Mouse (Mus musculus): ENCODE measurements around the gene Trmo.

Gene Trmo

DNA sequence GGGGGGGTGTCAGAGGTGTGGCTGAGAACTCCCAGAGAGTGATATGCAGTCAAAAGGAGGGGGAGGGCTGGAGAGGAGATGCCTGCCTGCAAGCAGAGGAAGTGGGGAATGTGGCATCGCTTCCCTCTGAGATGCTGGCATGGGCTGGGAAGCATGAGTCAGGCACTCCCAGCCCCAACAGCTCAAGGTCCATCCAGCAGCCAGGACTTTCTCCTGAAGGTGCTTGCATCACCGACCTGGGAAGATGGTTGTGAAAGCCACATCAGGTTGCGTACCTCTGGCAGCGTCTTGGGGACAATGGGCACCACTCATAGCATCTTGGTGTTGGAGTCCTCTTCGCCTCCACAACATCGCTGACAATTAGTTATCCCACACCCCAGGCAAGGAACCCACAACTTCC, 18.8 kb downstream of the Trmo start:
- DNase-seq (ENCODE audit: low read depth, low spot score), result no peak

- DNase-seq (ENCODE audit: low read depth, low spot score), result no peak
Observed at GRCm38 (mm10) chr4:46369070-46369469, 20.2 kb downstream of the Trmo start.

- no peak for DNase-seq (ENCODE audit: low read depth, low spot score)
Observed at GRCm38 (mm10) chr4:46367487-46367959, 21.7 kb downstream of the Trmo start.

DNA sequence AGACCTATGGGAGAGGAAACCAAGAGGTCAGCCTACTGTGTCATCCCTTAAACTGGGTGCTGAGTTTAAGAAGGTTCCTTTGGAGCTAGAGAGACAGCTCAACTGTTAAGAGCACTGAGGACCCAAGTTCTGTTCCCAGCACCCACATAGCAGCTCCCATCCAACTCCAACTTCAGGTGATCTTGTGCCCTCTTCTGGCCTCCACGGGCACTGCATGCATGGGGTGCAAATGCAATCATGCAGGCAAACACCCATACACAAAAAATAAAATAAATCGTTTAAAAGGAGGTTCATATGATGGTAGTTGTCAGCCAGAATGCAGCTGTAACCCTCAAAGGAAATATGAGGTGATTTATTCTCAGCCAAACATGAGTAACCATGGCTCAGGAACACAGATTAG, 24.9 kb downstream of the Trmo start:
- DNase-seq (ENCODE audit: low read depth, low spot score), result no peak

- no peak for DNase-seq (ENCODE audit: low read depth, low spot score)
Observed at GRCm38 (mm10) chr4:46361258-46361657, 28.0 kb downstream of the Trmo start.

GRCm38 (mm10) chr4:46359539-46360253, 29.5 kb downstream of the Trmo start:
- no peak for DNase-seq (ENCODE audit: low read depth, low spot score)

GRCm38 (mm10) chr4:46356351-46357133, 32.7 kb downstream of the Trmo start:
- no peak for DNase-seq (ENCODE audit: low read depth, low spot score)

GRCm38 (mm10) chr4:46353045-46353444, 36.2 kb downstream of the Trmo start:
- no peak for DNase-seq (ENCODE audit: low read depth, low spot score)

GRCm38 (mm10) chr4:46349530-46349929, 39.7 kb downstream of the Trmo start:
- DNase-seq (ENCODE audit: low read depth, low spot score), result no peak

DNA sequence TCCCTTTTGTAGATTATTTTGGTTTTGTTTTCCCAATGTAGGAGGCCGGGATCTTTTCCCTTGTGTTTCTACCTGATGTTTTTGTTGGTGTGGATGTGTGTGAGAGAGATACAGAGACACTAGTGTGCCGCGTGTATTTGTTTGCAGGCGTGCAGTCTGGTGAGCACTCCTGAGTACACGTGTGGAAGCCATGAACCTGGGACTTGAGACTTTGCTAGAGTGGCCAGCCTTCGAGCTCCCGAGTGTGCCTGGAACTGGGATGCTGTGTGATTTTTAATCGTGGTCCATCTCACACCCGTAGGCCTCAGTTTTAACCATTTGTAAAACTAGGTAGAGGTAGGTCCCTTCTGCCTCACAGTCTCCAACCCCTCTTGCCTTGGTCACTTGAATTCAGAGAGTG, 40.3 kb downstream of the Trmo start:
- no peak for DNase-seq (ENCODE audit: low read depth, low spot score)

DNA sequence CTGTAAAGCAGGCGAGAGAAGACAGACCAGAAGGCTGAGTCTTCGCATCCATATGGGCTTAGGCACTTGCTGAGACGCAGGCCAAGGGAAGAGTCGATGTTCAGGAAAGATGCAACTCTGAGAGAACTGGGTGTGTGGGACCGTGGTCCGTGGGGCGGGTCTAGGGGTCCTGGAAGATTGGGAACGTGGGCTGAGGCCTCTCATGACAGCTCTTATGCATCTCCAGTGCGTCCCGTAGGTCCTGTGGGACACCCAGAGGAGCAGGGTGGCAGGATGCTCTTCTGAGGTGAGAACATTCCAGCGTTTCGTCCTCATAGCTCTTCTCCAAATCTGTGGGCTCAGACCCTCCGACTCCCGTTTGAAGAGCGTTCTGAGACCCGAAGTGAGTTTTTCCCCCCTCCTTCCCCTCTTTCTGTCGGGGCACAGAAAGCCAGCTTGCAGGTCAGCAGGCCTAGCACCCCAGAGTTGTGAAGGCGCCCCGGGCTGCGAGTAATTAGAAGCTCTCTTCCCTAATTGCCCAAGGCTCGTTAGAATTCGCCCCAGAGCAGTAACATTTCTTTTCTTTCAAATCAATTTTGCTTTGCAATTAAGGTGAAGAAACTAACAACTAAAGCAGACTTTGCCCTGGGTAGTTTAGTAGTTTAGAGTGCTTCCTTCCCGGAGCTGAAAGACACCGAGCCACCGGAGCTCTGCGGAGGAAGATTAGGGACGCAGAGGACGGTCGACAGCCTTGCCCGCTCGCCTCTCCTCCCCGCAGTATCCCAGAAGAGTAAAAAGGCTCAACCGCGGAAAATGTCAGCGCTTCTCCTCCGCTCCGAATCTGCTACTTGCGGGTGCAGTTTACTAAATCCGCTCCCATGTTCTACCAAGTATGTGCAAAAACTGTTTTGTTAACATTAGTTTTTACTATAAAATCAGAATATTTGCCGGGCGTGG, 41.4 kb downstream of the Trmo start:
- no peak for DNase-seq (ENCODE audit: low read depth, low spot score)

DNA sequence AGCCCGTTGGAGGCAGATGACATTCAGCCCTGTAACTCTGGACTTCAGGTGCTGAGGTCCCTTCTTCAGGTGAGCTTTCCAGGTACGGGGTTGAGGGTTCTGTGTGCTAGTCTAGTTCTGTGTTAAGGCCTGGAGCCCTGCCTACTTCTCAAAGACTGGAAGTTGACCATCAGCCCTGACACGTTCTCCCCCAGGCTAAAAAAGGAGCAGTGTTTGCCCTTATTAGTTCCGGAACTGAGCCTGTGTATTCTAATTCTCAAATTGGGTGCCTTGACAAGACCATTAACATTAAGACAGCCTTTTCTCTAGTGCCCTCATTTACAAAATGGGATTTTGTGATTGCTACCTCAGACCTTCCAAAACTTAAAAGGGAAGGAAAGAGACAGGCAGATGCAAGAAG, 42.1 kb downstream of the Trmo start:
- DNase-seq (ENCODE audit: low read depth, low spot score), result no peak

- DNase-seq (ENCODE audit: low read depth, low spot score), result no peak
Observed at GRCm38 (mm10) chr4:46346221-46346620, 43.0 kb downstream of the Trmo start.

GRCm38 (mm10) chr4:46345773-46346100, 43.5 kb downstream of the Trmo start:
- DNase-seq (ENCODE audit: low read depth, low spot score), result no peak

DNA sequence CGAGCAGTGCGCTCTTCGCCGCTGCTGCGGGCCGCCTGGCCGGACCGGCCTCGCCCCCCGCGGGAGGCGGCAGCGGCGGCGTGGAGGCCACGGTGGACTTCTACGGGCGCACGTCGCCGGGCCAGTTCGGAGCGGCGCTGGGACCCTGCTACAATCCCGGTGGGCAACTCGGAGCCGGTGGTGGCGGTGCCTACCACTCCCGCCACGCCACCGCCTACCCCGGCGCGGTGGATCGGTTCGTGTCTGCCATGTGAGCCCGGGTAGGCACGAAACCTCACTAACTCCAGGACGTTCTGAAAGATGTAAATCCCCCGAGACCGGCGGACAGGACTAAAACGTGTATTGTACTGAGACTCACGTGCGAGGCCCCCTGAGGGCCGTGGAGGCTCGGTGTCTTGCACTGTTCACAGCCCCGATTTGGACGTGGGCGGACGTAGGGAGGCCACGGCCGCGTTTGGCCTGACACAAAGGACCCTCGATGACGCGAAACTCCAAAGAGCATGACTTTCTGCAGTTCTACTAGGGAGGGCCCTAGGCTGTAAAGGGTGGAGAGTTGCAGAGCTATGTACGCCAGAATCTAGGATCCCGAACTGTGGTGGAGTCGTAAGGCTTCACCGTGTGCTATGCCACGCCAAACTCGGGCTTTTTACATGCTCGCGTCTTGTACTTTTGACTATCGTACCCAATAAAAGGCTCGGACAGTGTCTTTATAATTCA, 44.0 kb downstream of the Trmo start:
- no peak for DNase-seq (ENCODE audit: low read depth, low spot score)

DNA sequence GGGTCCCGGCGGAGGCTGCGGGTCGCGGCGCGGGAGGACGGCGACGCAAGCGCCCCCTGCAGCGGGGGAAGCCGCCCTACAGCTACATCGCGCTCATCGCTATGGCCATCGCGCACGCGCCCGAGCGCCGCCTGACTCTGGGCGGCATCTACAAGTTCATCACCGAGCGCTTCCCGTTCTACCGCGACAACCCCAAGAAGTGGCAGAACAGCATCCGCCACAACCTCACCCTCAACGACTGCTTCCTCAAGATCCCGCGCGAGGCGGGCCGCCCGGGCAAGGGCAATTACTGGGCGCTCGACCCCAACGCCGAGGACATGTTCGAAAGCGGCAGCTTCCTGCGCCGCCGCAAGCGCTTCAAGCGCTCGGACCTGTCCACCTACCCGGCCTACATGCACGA, 44.9 kb downstream of the Trmo start:
- no peak for DNase-seq (ENCODE audit: low read depth, low spot score)

GRCm38 (mm10) chr4:46343596-46344260, 45.5 kb downstream of the Trmo start, which contains the start of gene Foxe1:
Gene Foxe1, plus strand, starts transcription at chr4:46343609.
- DNase-seq (ENCODE audit: low read depth, low spot score), result no peak

DNA sequence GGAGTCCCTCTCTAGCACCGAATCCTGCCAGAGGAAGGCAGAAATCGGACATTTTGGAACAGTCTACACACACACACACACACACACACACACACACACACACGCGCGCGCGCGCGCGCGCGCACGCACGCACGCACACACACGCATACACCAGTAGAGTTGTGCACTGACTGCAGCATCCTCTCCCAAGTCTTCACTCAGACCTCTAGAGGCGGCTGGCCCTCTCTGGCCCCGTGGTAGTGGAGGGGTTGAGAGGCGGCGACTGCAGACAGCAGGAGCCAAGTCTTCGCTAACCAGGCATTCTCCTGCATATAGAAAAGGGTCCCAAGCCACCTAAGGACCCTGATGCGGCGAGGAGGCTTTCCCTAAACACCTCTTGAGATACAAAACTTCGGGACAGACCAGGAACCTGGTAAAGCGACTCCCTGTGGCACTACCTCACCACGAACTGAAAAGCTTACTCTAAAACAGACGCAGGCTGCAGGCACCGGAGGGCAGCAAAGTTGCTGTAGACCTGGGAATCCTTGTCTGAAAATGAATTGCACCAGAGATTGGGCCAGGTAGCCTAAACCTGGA, 46.4 kb downstream of the Trmo start:
- DNase-seq (ENCODE audit: low read depth, low spot score), result no peak

DNA sequence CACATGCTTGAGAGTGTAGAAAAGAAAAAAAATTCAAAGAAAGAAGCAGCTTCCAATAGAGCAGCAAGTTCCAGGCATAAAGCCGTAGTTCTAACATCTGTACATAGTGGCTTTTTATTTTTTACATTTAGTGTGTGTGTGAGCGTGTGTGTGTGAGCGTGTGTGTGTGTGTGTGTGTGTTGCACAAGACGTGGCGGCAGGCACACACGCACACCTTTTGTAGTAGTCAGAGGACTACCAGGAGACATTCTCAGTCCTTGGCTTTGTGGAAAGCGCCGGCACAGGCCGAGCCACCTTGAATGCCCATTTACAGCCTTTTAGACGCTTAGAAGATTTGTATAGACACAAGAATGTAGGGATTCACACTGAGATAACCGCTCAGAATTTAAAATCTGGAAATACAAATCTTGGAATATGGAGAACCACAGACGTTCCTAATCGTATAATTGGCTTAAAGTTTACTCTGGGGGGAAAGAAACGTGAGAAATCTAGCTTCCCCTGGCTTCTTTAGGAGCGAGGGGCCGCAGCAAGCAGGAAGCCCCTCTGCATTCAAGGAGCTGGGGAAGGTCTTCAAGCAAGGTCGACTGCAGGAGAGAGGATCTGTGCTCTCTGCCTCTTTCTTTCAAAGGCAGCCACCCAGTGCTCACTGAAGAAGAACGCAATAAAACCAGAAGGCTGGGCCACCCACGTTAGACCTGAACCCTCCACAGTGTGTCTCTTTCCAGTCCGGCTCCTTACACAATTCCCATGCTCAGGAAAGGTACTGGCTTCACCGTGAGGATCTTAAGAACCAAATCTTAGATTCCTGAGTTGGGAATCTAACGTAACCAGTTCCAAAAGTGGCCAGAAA, 47.2 kb downstream of the Trmo start:
- no peak for DNase-seq (ENCODE audit: low read depth, low spot score)

GRCm38 (mm10) chr4:46339584-46339983, 49.7 kb downstream of the Trmo start:
- no peak for DNase-seq (ENCODE audit: low read depth, low spot score)
